Mouse (Mus musculus) liver, postnatal 0 days (tissue): Measurements from ENCODE around the gene Fhad1.

ENCODE experiments used
- CTCF ChIP-seq: sonication (generic); IDR thresholded peaks from 2 replicates; pipeline ENCODE4 v1.5.1; 2016; ENCODE audit warnings: antibody characterized with exemption, low read depth
- EP300 ChIP-seq: IDR thresholded peaks from 2 replicates; pipeline ENCODE4 v1.6.1; 2016; ENCODE audit warnings: antibody characterized with exemption, low read depth, mild to moderate bottlenecking

- TF ChIP-seq EP300: no peak
- no peak for TF ChIP-seq CTCF
Observed at GRCm38 (mm10) chr4:141895772-141896171, 119.1 kb downstream of the Fhad1 start.
